Mouse (Mus musculus): ENCODE data around the gene Rrp9. TPM values are rescaled to one million over a fixed set of nuclear protein-coding genes. Genes with fewer than 3 reads are reported as not detected.

Rrp9 gene
- polyA plus RNA-seq, 2 experiments from 2014 or later = 23.1 to 33.9 TPM

- no peak for ATAC-seq
Measured at GRCm38 (mm10) chr9:106457163-106457559, 18.6 kb upstream of the Rrp9 start.

- ATAC-seq = no peak
Measured at GRCm38 (mm10) chr9:106457920-106458319, 17.8 kb upstream of the Rrp9 start.

DNA sequence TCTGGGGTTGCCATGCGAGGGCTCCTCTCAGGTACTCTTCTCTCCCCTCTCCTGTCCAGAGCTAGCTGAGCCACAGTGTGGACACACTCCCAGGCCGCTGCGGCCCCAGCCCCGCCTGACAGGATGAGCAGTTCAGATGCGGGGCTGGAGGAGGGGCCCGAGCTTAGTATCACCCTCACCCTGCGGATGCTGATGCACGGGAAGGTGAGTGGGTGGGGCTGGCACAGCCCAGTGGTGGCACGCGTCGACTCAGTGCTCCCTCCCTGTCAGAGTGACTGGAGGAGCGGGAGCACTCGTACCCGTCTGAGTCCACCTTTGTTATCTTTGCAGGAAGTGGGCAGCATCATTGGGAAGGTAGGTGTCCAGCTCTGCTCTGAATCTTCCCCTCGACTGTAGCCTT is 15.8 kb upstream of the Rrp9 start:
- no peak for ATAC-seq

DNA sequence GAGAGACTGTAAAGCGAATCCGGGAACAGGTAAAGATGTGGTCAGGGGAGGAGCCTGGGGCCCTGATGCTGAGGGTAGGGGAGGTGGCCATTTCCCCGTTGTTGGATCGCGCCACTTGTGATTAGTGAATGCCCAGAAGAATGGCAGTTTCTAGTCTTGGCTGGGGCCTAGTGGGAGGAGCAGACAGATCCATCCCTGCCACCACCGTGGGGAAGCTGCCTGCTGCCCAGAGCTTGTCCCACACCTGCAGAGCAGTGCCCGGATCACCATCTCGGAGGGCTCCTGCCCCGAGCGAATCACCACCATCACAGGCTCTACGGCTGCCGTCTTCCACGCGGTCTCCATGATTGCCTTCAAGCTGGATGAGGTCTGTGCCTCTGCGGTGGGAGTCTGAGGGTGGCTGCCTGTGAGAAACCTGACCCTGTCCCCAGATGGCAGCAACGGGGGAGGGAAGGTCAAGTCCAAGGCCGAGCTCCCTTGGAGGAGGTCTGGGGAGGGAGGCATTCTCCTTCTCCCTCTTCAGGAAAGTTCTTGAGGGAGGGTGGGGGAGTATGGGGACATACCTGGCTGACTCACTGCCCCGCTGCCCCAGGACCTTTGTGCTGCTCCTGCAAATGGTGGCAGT is 15.2 kb upstream of the Rrp9 start:
- ATAC-seq = no peak

DNA sequence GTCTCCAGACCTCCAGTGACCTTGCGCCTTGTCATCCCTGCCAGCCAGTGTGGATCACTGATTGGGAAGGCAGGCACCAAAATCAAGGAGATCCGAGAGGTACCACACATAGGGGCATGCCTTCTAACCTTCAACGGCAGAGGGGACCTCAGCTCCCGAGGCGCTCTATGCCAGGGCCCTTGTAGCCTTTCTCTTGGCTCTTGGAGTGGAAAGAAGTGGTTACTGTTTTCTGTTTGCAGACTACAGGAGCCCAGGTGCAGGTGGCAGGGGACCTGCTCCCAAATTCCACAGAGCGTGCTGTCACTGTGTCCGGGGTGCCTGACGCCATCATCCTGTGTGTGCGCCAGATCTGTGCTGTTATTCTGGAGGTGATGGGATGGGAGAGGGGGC is 14.7 kb upstream of the Rrp9 start:
- ATAC-seq = no peak

DNA sequence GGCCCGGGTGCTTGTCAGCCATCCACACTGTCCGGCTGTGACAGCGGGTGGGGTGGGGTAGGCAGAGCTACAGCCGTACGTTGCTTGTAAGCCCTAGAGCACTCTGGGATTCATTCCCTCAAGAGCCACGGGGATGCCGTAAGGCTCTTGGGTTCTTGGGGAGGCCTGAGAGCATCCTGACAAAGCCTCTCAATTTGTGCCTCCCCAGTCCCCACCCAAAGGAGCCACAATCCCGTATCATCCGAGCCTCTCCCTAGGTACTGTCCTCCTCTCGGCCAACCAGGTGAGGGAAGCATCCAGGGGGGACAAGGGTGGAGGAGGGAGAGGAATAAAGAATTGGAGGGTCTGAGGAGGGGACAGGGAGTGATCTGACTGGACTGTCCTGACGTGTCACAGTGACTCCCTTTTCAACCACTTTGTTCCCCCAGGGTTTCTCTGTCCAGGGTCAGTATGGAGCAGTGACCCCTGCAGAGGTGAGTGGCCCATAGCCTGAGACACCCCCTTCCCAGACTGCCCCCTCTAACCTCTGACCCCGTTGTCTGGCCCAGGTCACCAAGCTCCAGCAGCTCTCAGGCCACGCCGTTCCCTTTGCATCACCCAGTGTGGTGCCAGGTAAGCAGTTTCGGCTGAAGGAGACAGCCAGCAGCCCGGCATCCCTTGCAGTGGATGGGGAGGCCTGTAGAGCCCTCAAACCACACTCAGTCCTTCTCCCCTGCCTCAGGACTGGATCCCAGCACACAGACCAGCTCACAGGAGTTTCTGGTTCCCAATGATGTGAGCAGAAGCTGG is 13.9 kb upstream of the Rrp9 start:
- ATAC-seq = no peak

DNA sequence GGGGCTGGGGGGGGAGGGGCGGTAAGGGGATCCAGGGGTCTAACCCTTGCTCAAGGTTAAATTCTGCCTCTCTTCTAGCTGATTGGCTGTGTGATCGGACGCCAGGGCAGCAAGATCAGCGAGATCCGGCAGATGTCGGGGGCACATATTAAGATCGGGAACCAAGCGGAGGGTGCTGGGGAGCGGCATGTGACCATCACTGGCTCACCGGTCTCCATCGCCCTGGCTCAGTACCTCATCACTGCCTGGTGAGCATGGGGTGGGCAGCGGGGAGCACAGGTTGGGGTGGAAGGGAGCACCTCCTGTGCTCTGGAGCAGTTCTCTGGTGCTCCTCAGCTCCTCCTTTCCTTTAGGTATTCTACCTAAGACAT is 13.3 kb upstream of the Rrp9 start:
- no peak for ATAC-seq

DNA sequence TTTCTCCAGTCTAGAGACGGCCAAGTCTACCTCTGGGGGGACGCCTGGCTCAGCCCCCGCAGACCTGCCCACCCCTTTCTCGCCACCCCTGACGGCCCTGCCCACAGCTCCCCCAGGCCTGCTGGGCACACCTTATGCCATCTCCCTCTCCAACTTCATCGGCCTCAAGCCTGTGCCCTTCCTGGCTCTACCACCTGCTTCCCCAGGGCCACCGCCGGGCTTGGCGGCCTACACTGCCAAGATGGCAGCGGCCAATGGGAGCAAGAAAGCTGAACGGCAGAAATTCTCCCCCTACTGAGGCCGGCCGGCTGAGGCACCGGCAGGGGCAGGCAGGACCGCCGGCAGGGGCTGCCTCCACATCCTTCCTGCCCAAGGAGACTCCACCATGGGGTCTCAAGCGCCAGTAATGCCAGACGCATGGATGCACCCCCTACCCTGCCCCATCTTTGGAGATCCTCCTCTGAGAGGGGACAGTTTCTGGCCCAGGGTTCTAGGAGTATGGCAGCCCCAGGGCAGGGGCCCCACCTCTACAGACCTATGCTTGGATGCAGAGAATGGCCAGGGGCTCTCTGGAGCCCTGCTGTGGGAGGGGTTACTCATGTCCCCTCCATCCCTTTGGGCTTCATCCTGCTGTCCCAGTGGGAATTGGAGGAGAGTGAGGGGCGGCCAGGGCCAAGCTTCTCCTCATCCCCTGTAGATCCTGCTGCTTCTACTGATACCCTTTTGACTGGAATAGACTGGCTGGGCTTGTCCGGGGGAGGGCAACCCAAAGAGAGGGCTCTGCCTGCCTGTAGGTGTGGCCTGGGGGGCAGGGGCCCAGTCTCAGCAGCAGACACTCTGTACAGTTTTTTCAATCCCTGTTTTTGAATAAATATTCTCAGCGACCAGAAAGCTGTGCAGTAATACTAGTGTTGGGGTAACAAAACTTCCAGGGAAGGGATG is 12.4 kb upstream of the Rrp9 start:
- ATAC-seq = no peak

DNA sequence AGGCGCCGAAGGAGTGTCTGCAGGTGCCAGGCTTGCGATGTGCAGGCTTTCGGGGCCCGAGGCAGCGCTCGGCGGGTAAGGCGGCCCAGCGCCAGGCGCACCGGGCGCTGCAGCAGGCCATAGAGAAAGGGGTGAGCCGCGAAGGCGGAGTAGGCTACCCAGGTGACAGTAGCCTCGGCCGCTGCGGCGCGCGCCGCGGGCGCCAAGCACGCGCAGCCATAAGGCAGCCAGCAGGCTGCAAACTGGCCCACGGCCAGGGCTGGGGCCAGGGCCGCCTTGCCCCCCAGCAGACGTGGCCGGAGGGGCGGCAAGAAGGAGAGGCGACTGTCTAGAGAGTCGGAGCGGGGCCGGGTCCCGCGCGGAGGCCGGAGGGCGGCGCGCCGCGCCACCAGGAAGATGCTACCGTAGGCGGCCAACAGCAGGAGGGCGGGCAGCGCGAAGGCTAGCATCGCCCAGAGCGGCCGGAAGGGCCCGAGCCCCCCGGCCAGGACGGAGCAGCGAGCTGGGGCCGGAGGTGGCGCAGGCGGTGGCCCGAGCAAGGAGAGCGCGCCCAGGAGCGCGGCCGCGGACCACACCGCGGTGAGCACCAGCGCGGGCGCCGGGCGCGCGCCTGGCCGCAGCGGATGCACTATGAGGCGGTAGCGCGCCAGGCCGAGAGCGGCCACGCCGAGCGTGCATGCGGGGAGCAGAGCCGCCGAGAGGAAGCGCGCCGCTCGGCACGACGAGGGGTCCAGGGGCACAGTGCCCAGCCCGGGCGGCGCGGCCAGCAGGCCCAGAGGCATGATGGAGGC is 10.8 kb upstream of the Rrp9 start:
- ATAC-seq = peak; percentile 41

- ATAC-seq = no peak
Measured at GRCm38 (mm10) chr9:106465571-106466200, 10.1 kb upstream of the Rrp9 start, which contains the start of gene Gpr62. Gene Gpr62, minus strand, starts transcription at chr9:106465938.

DNA sequence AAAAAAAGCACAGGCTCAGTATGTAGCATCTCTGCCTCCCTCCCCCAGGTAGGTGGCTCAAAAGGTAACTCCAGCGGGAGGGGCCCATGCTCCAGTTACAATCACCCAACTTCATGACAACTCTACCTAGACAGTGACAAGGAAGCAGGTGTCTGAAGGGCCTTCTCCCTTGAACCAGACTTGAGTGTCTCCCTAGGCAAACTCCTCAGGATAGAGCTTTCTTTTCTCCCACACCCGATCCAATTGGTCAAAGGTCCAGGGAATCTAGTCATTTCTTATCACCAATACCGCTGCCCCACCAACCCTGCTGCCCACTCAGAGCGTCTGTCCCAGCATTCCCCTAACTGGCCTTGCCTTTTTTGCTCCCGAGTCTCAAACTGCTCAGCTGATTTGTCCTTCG is 9.0 kb upstream of the Rrp9 start:
- ATAC-seq = no peak

DNA sequence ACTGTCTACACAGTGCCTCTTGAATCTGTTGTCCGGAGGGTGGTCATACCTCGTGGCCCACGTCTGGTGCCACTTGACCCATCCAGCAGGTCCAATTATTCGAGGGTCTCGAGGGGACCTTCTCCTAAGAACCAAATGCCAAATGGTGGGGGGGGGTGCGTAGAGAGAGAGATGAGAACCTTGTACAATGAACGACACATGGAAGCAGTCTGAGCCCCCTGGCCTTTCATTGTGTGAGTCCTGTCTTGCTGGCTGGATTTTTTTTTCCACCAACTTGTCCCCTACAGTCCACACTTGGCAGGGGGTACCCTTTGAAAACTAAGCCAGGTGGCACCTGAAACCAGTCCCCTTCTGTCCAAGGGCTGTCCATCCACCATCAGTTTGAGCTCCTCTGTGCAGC is 8.0 kb upstream of the Rrp9 start:
- no peak for ATAC-seq

DNA sequence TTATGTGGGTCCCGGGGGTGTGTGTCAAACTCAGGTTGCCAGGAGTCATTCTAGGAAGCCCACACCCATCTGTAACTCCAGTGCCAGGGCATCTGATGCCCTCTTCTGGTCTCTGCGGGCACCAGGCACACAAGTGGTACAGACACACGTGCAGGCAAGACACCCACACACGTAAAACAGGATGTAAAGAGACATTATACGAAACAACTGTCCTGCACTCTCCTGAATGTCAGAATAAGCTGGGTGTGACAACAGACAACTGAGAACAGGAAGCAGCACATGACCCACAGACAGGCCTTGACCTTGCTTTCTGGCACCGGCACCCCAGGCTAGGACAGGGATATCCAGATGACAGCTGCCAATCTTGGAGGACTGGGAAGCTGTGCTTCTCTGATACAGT is 6.4 kb upstream of the Rrp9 start:
- peak; percentile 62 for ATAC-seq

DNA sequence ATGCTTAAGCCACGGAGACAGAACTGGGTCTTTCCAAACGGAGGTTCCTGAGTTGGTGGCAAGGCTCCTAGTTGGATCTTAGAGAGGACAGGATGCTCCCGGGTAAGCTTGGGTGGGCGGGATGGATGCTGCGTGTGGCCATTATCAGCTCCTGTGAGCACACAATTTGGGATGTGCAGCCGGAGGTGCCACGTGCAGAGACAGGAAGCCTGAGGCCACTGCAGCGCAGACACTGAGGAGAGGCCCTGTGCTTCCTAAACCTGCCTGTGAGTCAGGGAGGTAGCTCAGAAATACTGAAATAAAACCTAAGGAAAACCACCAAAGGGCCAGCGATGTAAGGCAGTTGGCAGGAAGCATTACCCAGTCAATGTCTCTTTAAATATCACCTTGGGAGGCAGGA is 6.0 kb upstream of the Rrp9 start:
- no peak for ATAC-seq

DNA sequence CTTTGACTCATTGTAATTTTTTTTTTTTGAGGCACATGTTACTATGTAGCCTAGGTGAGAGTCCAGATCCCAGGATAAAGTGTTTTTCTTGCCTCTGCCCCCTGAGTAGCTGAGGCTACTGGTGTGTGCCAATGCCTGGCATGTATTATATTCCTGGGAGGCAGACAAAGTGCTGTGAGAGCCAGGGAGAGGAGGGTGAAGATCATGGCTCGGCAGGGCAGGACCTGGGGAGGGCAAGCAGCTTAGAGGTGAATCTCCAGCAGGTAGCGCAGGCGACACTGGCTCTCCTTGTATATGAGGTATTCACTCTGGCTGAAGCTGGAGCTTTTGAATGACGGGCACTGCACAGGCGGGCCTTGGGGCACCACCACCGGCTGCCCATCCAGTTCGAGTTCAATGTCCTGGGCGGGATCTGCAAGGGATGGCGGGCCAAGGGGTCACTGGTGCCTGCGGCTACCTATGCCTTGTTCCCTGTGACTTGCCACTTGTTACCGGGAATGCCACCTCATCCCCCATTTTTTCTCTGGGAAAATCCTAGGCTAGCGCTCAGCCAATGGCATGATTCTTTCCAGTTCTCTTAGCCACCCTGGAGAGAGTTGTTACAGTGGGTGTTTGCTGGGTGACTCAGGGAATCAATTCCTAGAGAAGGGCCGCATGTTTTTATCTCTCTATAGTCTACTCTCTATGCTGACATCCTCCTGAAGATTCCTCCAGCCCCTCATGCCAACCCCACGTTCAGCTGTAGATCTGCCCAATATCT is 4.6 kb upstream of the Rrp9 start:
- ATAC-seq = no peak

- no peak for ATAC-seq
Measured at GRCm38 (mm10) chr9:106471892-106472291, 3.9 kb upstream of the Rrp9 start.

DNA sequence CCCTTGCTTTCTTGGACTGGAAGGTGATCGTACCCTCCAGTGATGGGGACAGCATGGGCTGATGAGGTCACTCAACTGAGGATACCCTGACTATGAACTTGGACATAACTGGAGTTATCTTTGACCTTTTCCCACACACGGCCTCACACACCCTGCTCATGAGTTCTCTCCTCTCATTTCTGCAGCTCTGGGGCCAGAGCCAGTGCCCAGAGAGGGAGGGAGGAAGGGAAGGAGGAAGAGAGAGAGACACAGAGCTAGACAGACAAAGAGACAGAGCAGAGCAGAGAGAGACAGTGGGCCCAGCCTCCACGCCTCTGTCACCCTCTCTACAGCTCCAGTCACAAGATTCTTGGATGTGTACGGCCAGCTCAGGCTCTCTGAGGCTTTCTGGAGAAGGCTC is 3.4 kb upstream of the Rrp9 start:
- no peak for ATAC-seq

- no peak for ATAC-seq
Measured at GRCm38 (mm10) chr9:106473081-106473752, 2.5 kb upstream of the Rrp9 start.

GRCm38 (mm10) chr9:106473753-106474105 is 2.0 kb upstream of the Rrp9 start:
- ATAC-seq = no peak

GRCm38 (mm10) chr9:106474456-106474855 is 1.3 kb upstream of the Rrp9 start:
- ATAC-seq = no peak

DNA sequence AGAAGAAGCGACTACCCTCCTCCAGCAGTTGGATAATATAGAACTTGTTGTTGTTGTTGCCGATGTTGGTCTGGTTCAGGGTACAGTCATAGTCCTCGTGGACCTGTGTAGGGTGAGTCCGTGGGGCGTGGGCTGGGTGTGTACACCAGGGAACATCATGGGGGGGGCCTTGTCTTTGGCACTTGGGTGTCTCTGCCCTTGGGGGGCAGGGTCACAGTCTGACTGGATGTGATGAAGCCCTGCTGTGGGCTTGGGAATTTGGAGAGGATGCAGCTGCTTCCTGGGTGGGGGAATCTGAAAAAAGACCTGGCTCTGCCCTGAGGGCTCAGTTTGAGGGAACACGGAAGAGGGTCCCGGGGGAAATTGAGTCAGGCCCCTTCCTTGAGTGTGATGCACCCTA is 717 bp upstream of the Rrp9 start:
- no peak for ATAC-seq

Measured in activated CD4-positive, CD25-positive, alpha-beta regulatory T cell, adult 4 months (primary cell).